Mouse (Mus musculus) intestine, embryonic 14.5 days (tissue): ENCODE data around the gene Zfp141. TPM values are rescaled to one million over a fixed set of nuclear protein-coding genes. Genes with fewer than 3 reads are reported as not detected.
A peak's percentile ranks its signal among the peaks of the same experiment; 100 is the strongest.
"Not testable (repeated sequence)": the region's sequence is repeated elsewhere in the genome, so short reads cannot be mapped to it uniquely, and the experiment has no call there.

Experiments
- ATAC-seq: fragments of 200-750 bp; cut with Nextera tagmentation; replicated peaks from 2 replicates; pipeline ENCODE4 v1.8.0; 2017; ENCODE audit warnings: low read depth, moderate number of reproducible peaks, moderate TSS enrichment, moderate library complexity; ENCODE audit not compliant: low FRiP score, low TSS enrichment
- DNase-seq: peaks from one replicate; pipeline ENCODE4 v3.0.0-alpha.2; 2018; ENCODE audit warnings: low spot score
- H3K27ac ChIP-seq: fragments of 300-500 bp; sonication (generic); 2 replicates; pipeline ENCODE4 v1.5.1; 2014; ENCODE audit warnings: low read depth, mild to moderate bottlenecking, control low read depth
- H3K27me3 ChIP-seq: fragments of 300-500 bp; sonication (generic); replicated peaks from 2 replicates; pipeline ENCODE4 v1.6.1; 2014; ENCODE audit warnings: low read length, control low read depth; ENCODE audit not compliant: control insufficient read depth, insufficient read depth
- H3K36me3 ChIP-seq: fragments of 300-500 bp; sonication (generic); 2 replicates; pipeline ENCODE4 v1.6.1; 2014; ENCODE audit warnings: low read length, control low read depth; ENCODE audit not compliant: control insufficient read depth, insufficient read depth
- H3K4me1 ChIP-seq: fragments of 300-500 bp; sonication (generic); replicated peaks from 2 replicates; pipeline ENCODE4 v1.6.1; 2014; ENCODE audit warnings: low read length, control low read depth, mixed read lengths; ENCODE audit not compliant: control insufficient read depth, insufficient read depth
- H3K4me2 ChIP-seq: fragments of 300-500 bp; sonication (generic); 2 replicates; pipeline ENCODE4 v1.6.1; 2014; ENCODE audit warnings: low read length
- H3K4me3 ChIP-seq: fragments of 300-500 bp; sonication (generic); 2 replicates; pipeline ENCODE4 v1.5.1; 2014; ENCODE audit warnings: low read depth, low read length, control low read depth, mixed read lengths
- H3K9ac ChIP-seq: fragments of 300-500 bp; sonication (generic); 2 replicates; pipeline ENCODE4 v1.6.1; 2014; ENCODE audit warnings: mild to moderate bottlenecking, low read length
- H3K9me3 ChIP-seq: fragments of 300-500 bp; sonication (generic); 2 replicates; pipeline ENCODE4 v1.6.1; 2016; ENCODE audit warnings: low read length, control low read depth; ENCODE audit not compliant: control insufficient read depth
- WGBS: fragments of 180-500 bp; shearing (Covaris S2); extraction: QIAGEN DNeasy Blood & Tissue Kit; methylation state at CpG from one replicate; pipeline ENCODE4 v1.1.7; 2014; 5-methylcytosine and 5-hydroxymethylcytosine counted together
- polyA plus RNA-seq: library from polyadenylated mRNA; unstranded; fragments of >200 nt; fragmentation: Nextera tagmentation; extraction: Ambion mirVana; gene quantifications from 2 replicates; pipeline ENCODE4 v1.2.1, GENCODE M21; 2014

The Zfp141 gene
- polyA plus RNA-seq = 10.6 and 12.8 TPM in 2 replicates

DNA sequence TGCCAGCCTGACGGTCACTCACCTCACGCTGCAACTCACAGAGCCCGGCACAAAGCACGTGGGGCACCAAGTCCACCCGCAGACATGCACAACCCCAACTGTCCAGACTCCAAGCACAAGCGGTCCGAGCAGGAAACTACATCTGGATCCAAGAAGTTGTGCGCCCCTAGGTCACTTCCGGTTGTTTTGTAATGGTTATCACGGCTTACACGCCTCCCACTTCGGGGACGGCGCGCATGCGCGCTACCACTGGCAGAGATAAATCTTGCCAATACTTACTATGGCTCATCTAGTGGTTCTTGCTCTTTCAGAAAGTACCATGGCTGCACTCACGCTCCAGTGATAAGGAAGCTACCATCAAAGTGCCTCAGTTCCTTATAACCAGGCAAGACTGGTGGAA is at the start of gene Zfp141:
Zfp141 (minus strand) TSS at position 153 of the 400 bp plus-strand sequence.
- not testable (repeated sequence) for H3K27me3 ChIP-seq, H3K9me3 ChIP-seq, H3K4me1 ChIP-seq, H3K36me3 ChIP-seq
- peak within 1 kb of the TSS; percentile 66 for H3K9ac ChIP-seq
- WGBS = 2% methylated on average over 18 of the region's 18 CpGs
- H3K4me2 ChIP-seq = peak within 1 kb of the TSS; percentile 75
- peak within 1 kb of the TSS; percentile 71 for H3K4me3 ChIP-seq
- DNase-seq (peak; percentile 88), ATAC-seq (peak; percentile 98)
- H3K27ac ChIP-seq = peak within 1 kb of the TSS; percentile 65

DNA sequence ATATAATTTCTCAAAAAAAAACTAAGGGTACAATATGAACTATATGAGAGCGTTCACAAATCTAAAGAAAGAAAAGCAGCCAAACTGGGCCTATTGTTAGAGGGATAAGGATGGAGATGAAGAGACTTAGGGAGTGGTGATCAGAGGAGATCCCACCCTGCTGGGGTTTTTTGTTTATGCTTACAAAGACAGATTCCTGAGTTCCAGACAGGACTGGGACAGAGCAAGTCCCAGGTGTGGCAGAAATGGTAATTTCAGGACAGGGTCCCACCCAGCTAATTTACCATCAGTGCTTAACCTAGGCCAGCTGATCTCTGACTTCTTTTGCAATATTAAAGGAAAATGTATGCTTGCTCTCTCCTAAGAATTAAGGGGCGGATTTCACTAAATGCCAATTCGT is 46.2 kb upstream of the Zfp141 start:
- Histone ChIP-seq H3K27me3 (no peaks in the 10 kb centered on the region), H3K9ac (no peak overlapping the region), H3K4me2 (no peak overlapping the region), H3K9me3 (peaks cover 2% of the 10 kb centered on the region; the same call in 1 of the 2 replicates), H3K36me3 (no peaks in the 10 kb centered on the region), H3K27ac (no peak overlapping the region), H3K4me3 (no peak overlapping the region), H3K4me1 (no peaks in the 10 kb centered on the region)
- DNase-seq (no peak), ATAC-seq (no peak)
- WGBS = 82% methylated on average over 3 of the region's 3 CpGs

DNA sequence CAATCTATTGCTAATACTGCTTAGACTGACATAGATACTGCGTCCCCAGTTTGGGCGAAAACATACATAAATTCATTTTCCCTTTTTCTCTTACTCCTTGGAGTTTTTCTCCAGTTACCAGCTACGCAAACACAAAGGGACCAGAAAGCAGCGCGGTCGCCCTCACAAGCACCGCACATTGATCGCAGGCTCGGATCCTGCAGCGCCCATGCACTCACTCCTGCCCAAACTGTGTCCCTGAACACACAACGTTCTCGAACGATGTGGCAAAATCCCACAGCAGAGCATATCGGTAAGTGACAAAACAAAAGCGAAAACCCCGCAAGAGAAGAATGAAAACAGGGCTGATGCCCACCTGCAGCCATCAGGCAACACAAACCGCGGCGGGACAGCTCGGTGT is 354 bp downstream of the Zfp141 start:
- no peak for DNase-seq
- peak overlapping the region; percentile 66 for H3K9ac ChIP-seq
- H3K4me1 ChIP-seq = no peaks in the 10 kb centered on the region
- under 1% methylated on average over 20 of the region's 20 CpGs for WGBS
- peak overlapping the region; percentile 71 for H3K4me3 ChIP-seq
- H3K9me3 ChIP-seq = no peaks in the 10 kb centered on the region
- peak; percentile 65 for ATAC-seq
- H3K36me3 ChIP-seq = peaks cover 4% of the 10 kb centered on the region; the same call in 1 of the 2 replicates
- peak overlapping the region; percentile 65 for H3K27ac ChIP-seq
- peak overlapping the region; percentile 75 for H3K4me2 ChIP-seq
- H3K27me3 ChIP-seq = no peaks in the 10 kb centered on the region

DNA sequence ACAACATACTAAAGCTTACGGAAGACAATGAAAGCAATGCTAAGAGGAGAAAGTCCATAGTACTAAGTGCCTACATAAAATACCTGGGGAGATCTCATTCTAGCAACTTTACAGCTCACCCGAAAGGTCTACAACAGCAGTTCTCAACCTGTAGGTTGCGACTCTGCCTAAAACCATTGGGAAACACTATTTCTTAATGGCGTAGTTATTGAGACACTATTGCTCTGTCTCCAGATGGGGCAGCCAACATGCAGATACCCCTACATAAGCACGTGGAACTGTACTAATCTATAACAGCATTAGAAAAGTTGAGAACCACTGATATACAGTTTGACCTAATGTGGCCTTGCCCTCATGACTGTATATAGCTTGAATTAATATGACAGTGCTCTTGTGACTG is 7.3 kb downstream of the Zfp141 start:
- Histone ChIP-seq H3K4me1 (no peaks in the 10 kb centered on the region), H3K9ac (no peak overlapping the region), H3K4me3 (no peak overlapping the region), H3K36me3 (peaks cover 14% of the 10 kb centered on the region), H3K4me2 (no peak overlapping the region), H3K27me3 (no peaks in the 10 kb centered on the region), H3K27ac (no peak overlapping the region), H3K9me3 (no peaks in the 10 kb centered on the region; the same call in 1 of the 2 replicates)
- 93% methylated on average over 5 of the region's 5 CpGs for WGBS
- DNase-seq (no peak), ATAC-seq (no peak)

DNA sequence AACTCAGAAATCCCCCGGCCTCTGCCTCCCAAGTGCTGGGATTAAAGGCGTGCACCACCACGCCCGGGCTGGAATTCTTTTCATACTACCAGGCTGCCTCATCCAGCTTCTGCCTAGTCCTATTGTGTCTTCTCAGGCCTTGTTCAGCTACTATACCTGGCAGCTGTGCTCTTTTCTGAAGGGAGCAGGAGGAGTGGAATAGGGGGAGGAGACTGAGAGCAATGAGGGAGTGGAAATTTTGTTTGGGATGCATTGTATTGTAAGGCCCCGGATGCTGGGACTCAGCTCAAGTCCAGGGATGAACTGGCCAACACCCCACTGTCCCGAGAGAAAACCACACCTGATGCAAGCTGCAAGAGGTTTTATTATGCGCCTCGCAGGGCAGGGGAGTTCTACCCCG is 8.2 kb downstream of the Zfp141 start:
- DNase-seq = no peak
- 92% methylated on average over 9 of the region's 9 CpGs for WGBS
- H3K9me3 ChIP-seq = no peaks in the 10 kb centered on the region; the same call in 1 of the 2 replicates
- no peak overlapping the region for H3K27ac ChIP-seq
- H3K4me3 ChIP-seq = no peak overlapping the region
- H3K27me3 ChIP-seq = no peaks in the 10 kb centered on the region
- ATAC-seq = no peak
- H3K9ac ChIP-seq = no peak overlapping the region
- H3K36me3 ChIP-seq = peaks cover 14% of the 10 kb centered on the region
- no peak overlapping the region for H3K4me2 ChIP-seq
- no peaks in the 10 kb centered on the region for H3K4me1 ChIP-seq

DNA sequence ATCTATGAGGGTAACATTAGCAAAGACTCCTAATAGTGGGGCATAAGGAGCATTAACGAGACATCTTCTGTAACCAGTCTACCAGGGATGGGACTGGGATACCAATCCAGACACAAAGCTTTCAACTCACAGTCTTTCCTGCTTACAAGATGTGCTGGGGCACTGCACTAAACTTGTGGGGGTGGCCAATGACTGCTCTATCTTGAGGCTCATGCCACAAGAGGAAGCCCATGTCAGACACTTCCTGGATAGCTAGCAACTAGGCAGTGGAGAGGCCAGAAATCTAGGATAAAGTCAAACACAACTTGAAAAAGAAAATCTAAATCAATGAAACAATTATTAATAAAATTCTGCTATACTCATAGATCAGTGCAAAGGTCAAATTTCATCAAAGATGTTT is 9.3 kb downstream of the Zfp141 start:
- Histone ChIP-seq H3K9ac (no peak overlapping the region), H3K36me3 (peaks cover 14% of the 10 kb centered on the region), H3K27ac (no peak overlapping the region), H3K4me2 (no peak overlapping the region), H3K4me1 (no peaks in the 10 kb centered on the region), H3K4me3 (no peak overlapping the region), H3K9me3 (no peaks in the 10 kb centered on the region; the same call in 1 of the 2 replicates), H3K27me3 (no peaks in the 10 kb centered on the region)
- 95% methylated on average over 1 of the region's 1 CpGs for WGBS
- DNase-seq (no peak), ATAC-seq (no peak)

DNA sequence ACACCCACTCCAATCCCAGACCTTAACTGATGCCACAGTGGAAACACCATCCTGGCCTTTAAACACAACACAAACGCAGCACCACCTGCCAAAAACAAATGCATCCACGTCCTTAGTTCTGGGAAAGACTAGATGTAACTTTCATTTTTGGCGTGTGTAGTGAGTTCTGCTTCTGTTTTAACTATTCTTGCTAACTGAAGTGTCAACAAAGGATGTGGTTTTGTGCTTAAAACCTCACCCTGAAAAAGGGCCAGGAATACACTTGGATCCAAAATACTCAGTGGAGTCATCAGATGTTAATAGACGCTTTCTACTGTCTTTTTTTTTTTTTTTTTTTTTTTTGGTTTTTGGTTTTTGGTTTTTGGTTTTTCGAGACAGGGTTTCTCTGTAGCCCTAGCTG is 14.7 kb downstream of the Zfp141 start:
- no peak for DNase-seq
- H3K9ac ChIP-seq = no peak overlapping the region
- H3K36me3 ChIP-seq = peaks cover 20% of the 10 kb centered on the region
- no peak overlapping the region for H3K4me2 ChIP-seq
- no peak overlapping the region for H3K4me3 ChIP-seq
- H3K27ac ChIP-seq = no peak overlapping the region
- 90% methylated on average over 5 of the region's 5 CpGs for WGBS
- no peaks in the 10 kb centered on the region; the same call in 1 of the 2 replicates for H3K9me3 ChIP-seq
- H3K27me3 ChIP-seq = no peaks in the 10 kb centered on the region
- ATAC-seq = no peak
- H3K4me1 ChIP-seq = no peaks in the 10 kb centered on the region

DNA sequence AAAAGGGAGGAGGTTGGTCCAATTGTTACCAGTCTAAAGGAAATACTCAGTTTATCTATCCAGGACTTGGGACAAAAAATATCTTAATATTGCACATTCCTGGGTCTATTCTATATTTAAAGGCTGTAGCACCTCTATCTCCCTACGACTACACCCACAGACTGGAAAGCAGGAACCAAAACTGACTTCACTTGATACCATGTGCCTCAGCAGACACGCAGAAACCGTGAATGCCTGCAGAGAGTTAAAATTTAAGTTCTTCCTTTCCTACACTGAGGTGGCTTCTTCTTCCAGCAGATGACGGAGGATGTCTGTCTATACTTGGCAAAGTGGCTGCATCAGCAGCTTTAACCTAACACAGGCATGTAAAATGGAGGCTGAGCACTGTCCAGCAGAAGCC is 15.2 kb downstream of the Zfp141 start:
- 89% methylated on average over 4 of the region's 4 CpGs for whole genome bisulfite sequencing
- ATAC-seq = no peak
- Histone ChIP-seq H3K27ac (no peak overlapping the region), H3K27me3 (no peaks in the 10 kb centered on the region), H3K4me2 (no peak overlapping the region), H3K9me3 (no peaks in the 10 kb centered on the region; the same call in 1 of the 2 replicates), H3K4me3 (no peak overlapping the region), H3K9ac (no peak overlapping the region), H3K4me1 (no peaks in the 10 kb centered on the region), H3K36me3 (peaks cover 23% of the 10 kb centered on the region)
- DNase-seq = no peak

DNA sequence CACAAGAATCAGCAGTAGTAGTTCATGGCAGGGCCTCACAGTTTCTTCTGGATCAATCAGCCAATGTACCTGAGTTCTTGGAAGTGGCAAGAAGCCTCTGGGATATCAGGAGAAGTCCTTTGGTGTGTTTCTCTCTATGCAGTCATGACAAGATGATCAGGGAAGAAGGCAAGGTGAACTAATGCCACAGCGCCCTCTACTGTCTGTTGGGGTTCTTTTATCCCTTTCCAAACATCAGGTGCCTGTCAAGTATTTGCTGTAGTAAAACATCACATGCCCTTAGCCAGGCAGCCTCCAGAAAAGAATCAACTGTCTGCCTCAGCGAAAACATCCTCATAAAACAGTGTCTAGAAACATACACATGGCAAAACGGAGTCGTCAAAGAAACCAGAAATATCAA is 50.9 kb downstream of the Zfp141 start:
- Histone ChIP-seq H3K4me1 (no peaks in the 10 kb centered on the region), H3K9ac (no peak overlapping the region), H3K27me3 (no peaks in the 10 kb centered on the region), H3K9me3 (no peaks in the 10 kb centered on the region), H3K4me2 (no peak overlapping the region), H3K27ac (no peak overlapping the region), H3K4me3 (no peak overlapping the region), H3K36me3 (no peaks in the 10 kb centered on the region)
- WGBS = 67% methylated on average over 4 of the region's 4 CpGs
- DNase-seq (no peak), ATAC-seq (no peak)
